Mouse (Mus musculus): ENCODE measurements around the gene Ift88.

DNA sequence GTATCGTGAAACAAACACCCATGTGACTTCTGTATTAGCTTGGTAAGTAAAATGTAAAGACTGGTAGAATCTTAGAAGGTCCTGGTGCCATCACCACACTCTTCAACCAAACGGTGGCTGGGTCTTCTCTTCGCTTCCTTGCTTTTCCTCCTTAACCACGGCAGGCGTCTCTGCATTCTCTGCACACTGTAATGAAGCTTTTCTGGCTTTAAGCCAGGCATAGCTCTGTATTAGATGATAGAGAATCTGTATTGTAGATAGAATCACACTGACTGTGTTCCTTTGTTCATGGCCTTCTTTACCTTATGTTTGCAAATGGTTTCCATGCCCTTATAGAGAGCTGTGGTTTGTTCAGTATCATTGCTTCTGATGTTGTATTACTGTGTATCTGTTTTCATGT, 39.0 kb downstream of the Ift88 start:
- TF ChIP-seq CTCF (IDR thresholded peaks at IDR 0.05; ENCODE audit: extremely low read depth, insufficient read length, insufficient replicate concordance, low read depth, low read length) (no peak), POLR2A (IDR thresholded peaks at IDR 0.05; ENCODE audit: low read depth, low read length) (no peak)
